Mouse (Mus musculus) spleen, postnatal 36 days (tissue): ENCODE measurements around the gene Sema5b.

Experiments used
- DNase-seq, 2 experiments: peaks; one replicate each; pipeline ENCODE4 v3.0.0; 2022; ENCODE audit warnings: low spot score in 2 of 2, mixed read lengths in 1 of 2

The Sema5b gene

GRCm38 (mm10) chr16:35541117-35541641, at the start of gene Sema5b:
Gene Sema5b, plus strand, starts transcription at chr16:35541145.
- no peak for DNase-seq

- DNase-seq, result no peak
Measured at GRCm38 (mm10) chr16:35500342-35500741, 40.6 kb upstream of the Sema5b start.

- DNase-seq, result no peak
Measured at GRCm38 (mm10) chr16:35501106-35501760, 39.7 kb upstream of the Sema5b start.

DNA sequence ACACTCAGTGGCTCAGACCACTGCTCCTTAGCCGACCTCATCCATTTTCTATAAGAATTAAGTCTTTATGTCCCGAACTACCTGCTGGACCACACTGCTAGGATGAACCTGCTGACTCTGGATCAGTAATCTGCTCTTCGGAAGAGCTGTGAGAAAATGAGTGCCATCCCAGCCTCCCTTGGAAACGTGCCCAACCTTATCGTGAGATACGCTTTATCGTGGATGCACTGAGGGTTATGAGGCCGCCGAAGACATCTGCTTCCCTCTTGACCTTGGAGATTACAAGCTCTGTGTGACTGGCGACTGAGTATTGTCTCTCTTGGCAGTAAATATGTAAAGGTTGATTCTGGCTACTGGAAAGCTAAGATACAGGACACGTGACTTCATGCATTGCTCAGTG, 38.5 kb upstream of the Sema5b start:
- no peak for DNase-seq

GRCm38 (mm10) chr16:35504266-35504665, 36.7 kb upstream of the Sema5b start:
- no peak for DNase-seq

- DNase-seq, result no peak
Measured at GRCm38 (mm10) chr16:35505786-35506185, 35.2 kb upstream of the Sema5b start.

DNA sequence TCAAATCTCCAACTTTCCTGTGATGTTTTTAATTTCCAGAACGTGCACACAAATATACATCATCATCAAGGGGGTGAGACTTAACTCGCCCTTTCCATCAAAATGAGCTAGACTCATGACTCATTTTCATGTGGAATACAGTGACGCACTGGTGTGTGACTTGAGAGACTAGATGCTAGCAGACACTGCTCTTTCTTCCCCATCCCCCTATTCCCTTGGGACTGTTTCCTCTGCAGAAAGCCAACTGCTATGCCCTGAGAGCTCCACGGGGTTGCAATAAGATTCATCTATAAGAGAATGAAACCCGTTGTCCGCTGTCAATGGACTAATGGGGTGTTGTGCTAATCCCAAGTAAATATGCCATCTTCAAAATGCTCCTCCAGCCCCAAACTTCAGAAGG, 32.4 kb upstream of the Sema5b start:
- DNase-seq, result no peak

- no peak for DNase-seq
Measured at GRCm38 (mm10) chr16:35509331-35510070, 31.4 kb upstream of the Sema5b start.

- no peak for DNase-seq
Measured at GRCm38 (mm10) chr16:35515977-35516612, 24.9 kb upstream of the Sema5b start.

- DNase-seq, result no peak
Measured at GRCm38 (mm10) chr16:35517976-35518951, 22.7 kb upstream of the Sema5b start.

GRCm38 (mm10) chr16:35519245-35519644, 21.7 kb upstream of the Sema5b start:
- no peak for DNase-seq

DNA sequence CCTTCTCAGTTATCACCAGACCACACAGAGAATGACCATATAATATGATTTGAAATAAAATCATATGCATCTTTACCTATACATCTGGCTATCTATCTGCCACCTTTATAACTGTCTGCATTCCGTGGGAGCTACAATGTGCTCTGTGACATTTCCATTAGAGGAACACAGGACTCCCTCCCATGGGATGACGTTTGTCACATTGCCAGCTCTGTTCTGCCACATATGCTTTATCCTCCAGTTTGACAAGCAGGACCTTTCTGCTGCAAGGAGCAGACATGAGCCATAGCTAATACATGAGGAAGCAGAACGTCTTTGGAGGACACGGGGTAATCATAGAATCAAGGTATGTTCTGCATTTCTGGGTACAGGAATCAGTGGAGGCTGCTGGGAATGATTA, 16.7 kb upstream of the Sema5b start:
- no peak for DNase-seq

DNA sequence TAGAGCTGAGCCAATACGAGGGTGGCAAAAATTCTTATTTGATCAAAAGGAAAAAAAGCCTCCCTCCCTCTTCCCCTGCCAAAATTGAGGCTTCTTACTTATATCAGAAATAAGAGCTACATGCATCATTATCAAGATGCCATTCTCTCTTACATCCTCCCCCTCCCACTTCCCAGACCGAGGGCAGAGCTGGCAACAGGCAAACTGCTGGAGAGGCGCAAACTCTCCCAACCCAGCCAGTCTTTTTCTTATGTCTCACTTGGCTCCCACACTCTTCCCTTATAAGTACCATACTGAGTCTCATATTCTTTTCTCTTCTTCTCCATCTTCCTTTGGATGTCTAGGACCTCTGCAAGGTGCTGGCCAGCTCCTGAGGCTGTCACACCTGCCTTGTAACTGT, 6.3 kb upstream of the Sema5b start:
- no peak for DNase-seq

DNA sequence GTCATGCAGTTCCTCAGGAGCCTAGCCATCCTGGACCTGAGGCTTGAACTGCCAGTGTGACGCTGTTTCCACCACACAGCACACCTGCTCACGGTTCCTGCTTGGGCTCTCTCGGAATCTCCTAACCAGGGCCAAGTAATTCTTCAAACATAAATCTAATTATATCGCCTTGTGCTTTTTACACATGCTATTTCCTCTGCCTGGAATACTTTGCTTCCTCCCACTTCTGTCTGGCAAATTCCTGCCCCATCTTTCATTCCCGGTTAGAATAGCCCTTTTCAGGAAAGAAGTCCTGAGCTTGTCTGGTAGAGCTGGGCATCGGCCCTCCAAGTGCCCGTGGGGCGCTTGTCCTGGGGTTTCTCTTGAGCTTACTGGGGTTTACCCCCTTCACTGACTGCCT, 3.3 kb upstream of the Sema5b start:
- DNase-seq, result no peak

DNA sequence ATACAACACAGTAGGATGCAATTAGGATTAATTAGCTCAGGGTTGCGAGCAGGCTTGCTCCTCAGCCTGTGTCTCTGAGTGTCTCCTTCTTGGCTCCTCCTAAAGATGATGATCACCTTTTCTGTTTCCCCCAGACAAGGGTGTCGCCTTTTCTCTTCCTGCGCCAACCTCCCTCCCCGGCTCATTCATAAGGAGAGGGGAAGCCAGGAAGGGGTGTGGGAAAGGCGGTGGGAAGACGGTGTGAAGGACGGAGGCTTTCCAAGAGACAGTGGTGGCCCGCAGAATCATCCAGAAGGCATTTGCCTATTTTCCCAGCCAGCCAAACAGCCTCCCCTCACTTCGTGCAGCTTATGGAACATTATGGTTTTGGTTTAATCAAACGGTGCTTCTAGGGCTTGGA, 1.9 kb upstream of the Sema5b start:
- no peak for DNase-seq

- DNase-seq, result no peak
Measured at GRCm38 (mm10) chr16:35540333-35541116, 420 bp upstream of the Sema5b start.

GRCm38 (mm10) chr16:35541661-35542420, 896 bp downstream of the Sema5b start:
- DNase-seq, result no peak

GRCm38 (mm10) chr16:35542421-35542780, 1.5 kb downstream of the Sema5b start:
- DNase-seq, result no peak

- DNase-seq, result no peak
Measured at GRCm38 (mm10) chr16:35545723-35546122, 4.8 kb downstream of the Sema5b start.

DNA sequence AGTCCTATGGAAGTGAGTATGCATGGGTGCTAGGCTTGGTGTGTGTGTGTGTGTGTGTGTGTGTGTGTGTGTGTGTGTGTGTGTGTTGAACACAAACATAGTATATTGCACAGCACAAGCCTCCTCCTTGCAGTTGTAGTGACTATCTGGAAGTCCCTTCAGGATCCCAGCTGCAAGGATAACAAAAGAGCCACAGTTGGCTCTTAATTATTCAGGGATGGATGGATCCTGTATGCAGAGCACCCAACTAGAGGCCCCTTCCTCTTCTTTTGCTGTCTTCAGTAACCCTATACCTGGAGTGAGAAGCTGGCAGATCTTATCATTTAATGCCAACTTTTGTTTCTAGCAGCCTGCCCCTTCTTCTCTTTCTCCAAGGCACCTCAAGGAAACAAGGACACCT, 7.0 kb downstream of the Sema5b start:
- DNase-seq, result no peak
